Mouse (Mus musculus) R1 (cell line): ENCODE data around the gene Zg16.

ENCODE experiments used
- DNase-seq: peaks from one replicate; pipeline ENCODE4 v3.0.0-alpha.2; 2018; ENCODE audit warnings: low read depth, low spot score

Gene Zg16

DNA sequence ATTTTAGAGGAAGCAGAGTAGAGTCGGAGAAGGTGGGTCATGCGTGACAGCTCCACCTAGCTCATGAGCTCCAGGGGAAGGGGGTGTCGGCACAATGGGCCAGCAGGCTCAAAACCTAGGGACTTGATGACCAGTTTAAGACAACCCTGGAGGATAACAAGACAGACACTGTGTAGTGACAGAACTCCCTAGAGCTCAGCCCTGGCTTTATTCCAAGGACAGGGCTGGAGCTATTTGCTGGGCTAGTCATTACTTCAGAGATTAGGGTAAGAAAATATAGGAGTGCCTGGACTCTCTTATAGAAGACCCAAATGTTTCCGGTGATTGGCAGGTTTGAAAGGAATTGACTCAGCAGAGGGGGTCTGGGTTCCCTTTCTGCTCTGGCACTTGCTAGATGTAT is 13.9 kb downstream of the Zg16 start:
- DNase-seq, result no peak

DNA sequence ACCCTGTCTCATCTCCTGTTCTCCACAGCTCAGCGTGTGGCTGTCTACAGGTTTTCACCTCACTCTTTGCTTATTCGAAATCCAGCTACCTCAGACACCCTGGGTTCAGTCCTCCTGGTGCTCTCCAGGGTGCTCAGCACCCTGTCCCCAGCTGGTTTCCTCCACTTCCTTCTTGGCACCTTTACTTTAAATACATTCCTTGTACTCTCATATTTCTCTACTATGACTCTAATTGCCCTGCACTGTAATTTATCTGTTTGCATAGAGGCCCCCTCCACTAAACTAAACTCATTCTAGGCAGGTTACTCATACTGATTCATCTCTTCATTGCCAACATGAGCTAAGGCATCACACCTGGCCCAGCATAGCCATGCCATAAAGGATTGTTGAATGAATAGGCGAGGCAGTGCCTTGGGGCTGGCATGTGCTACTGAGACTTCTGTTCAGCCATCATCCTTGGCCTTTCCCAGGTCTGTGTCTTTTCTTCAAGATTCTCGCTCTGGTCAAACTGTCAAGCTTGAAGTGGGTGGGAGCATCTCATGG is 16.2 kb downstream of the Zg16 start:
- no peak for DNase-seq

DNA sequence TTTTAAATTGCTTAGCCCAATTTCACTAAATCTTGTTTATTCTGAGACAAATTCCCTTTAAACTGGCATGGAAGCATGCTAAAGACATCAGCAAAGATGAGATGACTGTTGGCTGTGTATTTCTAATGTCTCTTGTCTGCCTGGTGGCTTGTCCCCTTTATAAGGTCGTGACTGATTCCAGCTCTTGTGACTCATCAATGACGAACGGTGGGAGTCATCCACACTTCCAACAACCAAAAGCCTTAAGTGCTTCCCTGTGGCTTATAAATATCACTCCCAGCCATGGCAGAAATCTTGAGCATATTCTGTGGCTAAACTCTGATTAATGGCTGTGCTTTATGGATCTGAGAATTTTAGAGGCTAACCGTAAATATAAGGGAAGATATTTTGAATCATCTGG is 20.8 kb downstream of the Zg16 start:
- DNase-seq, result no peak

DNA sequence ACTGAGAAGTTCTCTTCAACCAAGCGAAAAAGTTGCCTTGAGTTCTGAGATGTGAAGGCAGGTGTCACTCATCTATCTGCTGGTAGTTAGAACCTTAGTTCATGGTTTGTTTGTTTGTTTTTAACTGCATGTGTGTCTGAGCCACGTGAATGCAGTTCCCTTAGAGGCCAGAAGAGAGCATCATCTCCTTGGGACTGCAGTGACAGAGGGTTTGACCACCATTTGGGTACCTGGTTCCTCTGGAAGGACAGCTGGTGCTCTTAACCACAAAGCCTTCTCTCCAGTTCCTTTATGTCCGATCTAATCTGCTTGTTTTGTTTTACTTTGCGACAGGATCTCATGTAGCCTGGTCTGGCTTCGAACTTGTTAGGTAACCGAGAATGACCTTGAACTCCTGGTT is 21.6 kb downstream of the Zg16 start:
- DNase-seq, result peak; percentile 49

DNA sequence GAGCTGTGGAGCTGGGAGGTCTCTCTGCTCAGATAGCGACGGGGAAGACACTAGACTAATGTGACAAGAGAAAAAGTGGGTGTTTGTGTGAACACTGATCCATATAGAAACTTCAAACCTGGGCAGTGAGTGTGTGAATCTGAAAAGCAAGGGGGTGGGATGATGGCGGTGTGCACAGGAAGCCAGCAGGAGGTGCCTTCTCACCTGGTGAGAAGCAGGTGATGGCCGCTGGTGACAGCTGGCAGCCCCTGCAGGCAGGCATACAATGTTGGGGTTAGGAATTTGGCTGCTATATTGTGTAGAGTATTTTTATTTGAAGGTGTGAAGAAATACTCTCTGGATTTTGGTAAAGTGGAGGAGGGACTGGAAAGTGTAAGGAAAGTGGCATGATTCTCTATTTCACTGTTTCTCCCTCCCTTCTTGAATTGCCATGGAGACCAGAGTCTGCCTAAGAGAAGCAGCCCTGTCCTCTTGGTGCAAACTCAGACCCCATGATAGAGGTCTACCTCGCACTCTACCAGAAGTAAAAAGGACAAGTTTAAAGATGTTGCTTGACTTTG is 32.0 kb downstream of the Zg16 start:
- DNase-seq, result no peak

DNA sequence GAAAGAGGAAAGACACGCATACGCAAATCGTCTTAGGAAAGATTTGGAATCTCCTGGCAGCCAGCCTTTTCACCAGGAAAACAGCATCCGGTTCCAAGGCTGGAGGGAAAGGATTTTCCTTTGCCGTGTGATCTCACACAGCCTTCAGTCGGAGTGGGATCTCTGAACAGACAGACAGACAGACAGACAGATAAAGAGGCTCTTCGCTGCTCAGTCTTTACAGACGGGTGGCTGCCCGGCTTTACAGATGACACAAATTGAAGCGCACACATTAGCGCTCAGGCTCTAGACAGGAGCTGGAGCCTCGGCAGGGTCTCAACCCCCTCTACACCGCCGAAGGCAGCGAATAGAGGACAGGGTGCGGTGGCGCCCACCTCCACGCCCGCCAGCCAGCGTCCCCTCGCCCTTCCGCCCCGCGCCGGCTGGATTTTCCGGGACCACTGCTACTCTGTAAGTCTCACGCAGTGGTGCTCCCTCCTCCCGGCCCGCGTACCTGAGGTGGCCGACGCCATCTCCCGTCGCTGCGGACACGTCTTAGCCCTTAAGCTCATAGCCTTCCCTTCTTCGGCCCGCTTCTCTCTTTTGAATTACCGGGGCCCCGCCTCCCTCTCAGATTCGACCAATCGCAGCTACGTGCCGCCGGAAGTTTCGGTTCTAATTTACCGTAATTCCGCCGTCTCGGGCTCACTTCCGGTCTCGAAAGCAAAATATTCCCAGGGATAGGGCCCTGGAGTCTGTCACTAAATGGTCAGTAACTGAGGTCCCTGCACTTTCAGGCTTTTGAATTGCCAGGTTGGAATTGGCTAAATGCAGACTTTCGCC is 45.1 kb downstream of the Zg16 start, which contains the start of gene Kif22:
Kif22 (minus strand) TSS at position 621 of the 822 bp plus-strand sequence.
- DNase-seq, result peak; percentile 91

DNA sequence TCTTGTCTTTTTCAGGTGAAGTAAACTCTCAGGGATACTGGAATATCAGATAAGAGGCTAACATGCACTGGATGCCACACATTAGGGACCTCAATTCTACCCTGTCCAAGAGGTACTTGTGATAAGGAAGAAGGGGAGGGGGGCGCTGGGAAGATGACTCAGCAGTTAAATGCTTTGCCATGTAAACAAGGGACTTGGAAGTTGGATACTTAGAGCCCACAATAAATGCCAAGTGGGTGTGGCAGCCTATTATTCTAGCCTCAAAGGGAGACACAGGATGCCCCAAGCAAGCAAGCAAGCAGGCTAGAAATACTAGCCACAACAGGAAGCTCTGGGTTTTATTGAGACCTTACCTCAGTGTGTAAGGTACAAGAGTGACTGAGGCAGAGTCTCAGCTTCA is 55.9 kb downstream of the Zg16 start:
- DNase-seq, result peak; percentile 78

DNA sequence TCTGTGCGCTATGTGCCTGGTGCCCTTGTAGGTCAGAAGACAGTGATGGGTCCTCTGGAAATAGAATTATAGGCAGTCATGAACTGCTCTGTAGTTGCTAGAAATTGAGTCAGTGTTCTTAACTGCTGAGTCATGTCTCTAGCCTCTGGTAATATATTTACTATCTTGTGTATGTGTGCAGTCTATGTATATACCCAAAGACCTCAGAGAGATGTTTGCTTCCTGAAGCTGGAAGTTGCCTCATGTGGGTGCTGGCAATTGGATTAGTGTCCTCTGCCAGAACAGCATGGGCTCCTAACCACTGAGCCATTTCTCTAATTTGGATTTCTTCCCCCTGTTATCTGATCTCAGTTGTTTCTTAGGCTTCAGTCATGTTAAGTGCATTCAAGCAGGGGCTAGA is 57.0 kb downstream of the Zg16 start:
- no peak for DNase-seq

DNA sequence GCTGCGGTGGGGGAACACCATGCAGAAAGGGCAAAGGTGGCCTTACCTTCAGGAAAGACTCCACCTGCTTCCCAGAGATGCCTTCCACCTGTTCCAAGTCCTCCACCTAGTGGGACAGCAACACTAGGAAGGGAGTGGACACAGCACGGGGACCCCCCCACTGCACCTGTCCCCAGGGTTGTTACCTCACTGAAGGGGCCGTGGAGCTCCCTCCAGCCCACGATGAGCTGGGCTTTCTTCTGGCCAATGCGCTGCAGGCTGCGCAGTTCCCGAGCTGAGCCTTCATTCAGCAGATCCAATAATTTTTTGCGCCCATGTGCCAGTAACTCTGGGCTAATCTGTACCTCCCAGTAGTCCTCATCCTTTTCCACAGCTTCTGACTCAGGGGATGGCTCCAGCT is 59.2 kb downstream of the Zg16 start:
- DNase-seq, result no peak

DNA sequence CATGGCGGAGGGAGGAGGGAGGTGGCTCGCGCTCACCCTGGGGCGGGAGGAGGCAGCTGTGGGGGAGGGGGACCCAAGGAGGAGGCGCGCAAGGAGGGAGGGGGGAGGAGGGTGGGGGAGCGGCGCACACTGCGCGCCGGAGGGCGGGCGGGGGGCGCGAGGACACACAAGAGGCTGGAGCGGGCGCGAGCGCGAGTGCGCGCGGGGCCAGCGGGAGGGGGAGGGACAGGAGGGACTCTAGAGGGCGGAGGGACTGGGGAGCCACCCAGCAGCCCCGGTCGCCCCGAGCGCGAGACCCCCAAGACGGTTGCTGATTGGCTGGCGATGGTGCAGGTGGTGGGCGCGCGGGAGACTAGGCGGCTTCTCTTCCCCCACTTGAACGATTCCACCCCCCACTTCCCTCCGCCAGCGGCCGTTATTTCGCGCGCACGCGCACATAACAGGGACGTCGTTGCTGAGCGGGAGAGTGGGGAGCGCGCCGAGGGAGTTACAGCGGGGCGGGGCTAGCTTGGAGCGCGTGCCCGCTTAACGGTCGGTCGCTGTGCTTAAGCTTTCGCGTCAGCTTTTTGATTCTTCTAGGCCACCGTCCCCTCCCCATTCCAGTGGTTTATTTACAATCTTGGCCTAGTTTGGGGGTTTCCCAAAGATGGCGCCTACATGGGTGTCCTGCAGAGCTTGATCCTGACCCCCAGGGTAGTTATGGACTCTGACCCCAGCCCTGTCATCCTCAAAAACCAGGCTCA is 60.0 kb downstream of the Zg16 start, which contains the start of gene Maz:
Maz (minus strand) TSS at position 54 of the 743 bp plus-strand sequence.
- DNase-seq, result peak; percentile 99

DNA sequence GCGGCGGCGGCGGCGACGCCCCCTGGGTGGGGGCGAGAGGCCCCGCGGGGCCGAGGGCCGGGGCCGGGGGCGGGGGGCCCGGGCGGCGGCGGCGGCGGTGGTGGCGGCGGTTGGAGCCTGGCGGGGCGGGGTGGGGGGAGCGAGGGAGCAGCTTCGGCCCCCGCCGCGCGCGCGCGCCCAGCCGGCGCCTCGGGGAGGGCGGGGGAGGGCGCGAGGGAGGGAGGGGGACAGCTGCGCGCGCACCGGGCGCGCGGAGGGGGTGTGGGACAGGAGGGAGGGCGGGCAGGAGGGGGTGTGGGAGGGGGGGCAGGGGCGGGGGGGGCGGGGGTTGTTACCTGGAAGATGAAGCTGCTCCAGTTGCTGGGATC is 60.5 kb downstream of the Zg16 start:
- DNase-seq, result no peak

DNA sequence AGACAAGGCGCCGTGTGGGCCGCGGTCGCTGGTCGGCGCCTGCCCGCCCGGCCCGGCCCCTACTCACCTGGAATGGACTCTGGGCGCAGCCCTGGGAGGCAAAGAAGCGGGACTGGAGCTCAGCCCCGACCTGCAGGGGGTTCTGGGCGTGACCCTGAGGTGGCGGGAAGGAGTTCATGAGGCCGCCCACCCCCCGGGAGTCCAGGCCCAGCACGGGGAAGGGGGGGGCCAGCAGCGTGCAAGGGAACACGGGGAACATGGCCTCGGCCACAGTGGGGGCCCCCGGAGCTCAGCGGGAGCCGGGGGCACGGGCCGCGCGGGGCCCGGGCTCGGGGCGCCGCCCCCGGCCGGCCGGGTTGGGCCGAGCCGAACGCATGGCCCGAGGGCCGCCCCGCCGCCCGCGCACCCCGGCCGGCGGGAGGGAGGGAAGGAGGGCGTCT is 60.9 kb downstream of the Zg16 start:
- DNase-seq, result peak; percentile 87

DNA sequence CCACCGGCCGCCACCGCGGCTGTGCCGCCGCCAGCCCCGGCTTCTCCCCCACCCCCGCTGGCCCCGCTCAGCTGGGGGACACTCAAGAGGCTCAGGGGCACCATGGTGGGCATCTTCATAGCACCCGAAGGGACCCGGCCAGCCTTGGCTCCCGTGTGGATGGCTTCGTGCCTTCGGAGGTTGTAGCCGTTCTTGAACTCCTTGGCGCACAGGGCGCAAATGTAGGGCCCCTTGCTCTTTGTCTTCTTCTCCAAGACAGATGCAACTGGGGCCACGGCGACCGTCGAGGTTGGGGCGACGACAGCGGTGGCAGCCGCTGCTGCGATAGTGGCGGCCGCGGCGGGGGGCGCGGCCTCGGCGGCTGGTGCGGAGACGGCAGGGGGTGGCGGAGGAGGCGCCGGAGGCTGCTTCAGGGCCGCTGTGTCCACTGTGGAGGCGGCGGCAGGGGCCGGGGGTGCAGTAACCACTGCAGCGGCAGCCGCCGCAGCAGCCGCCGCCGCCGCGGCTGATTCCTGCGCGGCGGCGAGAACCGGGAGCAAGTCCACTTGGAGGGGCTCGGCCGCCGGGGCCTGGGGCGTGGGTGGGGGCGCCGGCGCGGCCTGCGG is 61.5 kb downstream of the Zg16 start:
- DNase-seq, result peak; percentile 53

DNA sequence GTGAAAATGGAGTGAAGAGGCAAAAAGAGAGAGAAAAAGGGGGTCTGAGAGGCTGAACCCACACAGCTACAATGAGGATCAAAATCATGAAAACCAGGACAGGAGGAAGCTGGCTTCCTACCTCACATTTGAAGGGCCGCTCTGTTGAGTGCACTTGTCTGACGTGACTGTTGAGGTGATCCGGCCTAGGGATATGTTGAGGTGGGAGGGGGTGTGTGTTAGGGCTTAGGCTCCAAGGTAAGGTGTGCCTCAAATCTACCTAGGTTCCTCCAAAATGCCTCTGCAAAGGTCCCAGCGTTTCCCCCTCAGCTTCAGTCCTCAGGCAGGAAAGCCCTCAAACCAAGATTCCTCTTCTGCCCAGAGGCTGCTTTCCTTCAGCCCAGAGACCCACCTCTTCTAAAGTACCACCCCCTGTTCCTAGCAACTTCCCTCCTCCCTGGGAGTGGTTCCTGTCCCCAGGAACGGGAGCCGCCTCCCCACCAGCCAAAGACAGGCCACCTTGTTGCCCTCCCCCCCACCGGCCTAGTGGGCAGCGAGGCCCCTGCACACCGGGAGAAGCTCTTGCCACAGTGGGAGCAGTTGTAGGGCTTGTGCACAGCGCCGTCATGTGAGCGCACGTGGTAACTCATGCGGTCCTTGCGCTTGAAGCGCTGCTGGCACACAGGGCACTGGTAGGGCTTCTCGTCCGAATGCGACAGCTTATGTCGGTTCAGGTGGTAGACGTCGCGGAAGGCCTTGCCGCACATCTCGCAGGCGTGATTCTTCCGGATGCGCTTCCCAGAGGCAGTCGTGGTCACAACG is 62.2 kb downstream of the Zg16 start:
- DNase-seq, result peak; percentile 85

DNA sequence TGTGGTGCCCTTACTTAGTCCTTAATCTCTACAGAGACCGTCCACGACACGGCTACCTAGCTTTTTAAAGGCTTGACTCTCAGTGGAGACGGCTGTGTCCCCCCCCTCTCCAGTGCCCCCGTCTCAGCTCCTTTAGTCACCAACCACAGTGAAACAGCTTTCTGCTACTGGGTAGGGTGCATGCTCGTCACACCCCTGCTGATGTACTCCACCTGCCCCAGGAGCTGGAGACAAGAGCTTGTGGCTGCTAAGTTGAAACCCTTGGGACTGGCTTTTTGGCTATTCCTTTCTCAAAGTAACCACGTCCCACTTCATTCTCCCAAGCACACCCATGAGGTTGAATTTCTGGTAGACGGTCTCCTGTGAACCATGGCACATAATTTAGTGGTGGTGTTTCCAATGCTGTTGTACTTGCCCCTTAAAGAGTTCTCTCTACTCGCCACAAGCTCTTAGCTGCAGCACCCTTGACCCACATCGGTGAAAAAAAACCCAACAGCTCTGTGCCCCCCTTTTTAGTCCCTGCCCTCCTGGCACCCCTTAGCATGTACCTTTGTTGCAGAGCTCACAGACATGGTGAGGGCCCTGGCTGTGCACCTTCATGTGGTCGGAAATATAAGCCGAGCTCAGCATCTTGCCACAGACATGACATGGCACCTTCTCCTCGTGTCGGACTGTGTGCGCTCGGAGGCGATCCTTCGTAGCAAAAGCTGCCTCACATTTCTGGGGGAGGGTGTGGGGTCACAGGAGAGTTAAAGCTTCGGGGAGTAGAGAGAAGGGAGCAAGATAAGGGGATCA is 63.0 kb downstream of the Zg16 start:
- no peak for DNase-seq

DNA sequence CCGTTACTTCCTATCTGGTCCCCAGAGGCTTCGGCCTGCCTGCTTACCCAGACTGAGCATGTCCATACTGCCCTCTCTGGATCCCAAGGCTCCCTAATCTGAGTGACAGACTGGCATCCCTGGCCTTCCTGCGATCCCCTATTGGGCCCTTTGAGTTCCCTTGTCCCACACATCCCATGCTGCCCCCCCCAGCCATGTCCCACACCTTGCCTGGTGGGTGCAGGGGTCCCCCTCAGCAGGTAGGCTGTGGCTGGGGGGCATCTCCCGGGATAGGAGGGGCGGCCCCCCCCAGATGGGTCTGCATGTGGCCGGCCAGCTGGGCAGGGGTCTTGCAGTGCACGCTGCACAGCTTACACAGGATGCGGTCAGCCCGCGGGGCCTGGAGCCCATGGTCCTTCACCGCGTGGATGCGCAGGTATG is 63.8 kb downstream of the Zg16 start:
- no peak for DNase-seq

DNA sequence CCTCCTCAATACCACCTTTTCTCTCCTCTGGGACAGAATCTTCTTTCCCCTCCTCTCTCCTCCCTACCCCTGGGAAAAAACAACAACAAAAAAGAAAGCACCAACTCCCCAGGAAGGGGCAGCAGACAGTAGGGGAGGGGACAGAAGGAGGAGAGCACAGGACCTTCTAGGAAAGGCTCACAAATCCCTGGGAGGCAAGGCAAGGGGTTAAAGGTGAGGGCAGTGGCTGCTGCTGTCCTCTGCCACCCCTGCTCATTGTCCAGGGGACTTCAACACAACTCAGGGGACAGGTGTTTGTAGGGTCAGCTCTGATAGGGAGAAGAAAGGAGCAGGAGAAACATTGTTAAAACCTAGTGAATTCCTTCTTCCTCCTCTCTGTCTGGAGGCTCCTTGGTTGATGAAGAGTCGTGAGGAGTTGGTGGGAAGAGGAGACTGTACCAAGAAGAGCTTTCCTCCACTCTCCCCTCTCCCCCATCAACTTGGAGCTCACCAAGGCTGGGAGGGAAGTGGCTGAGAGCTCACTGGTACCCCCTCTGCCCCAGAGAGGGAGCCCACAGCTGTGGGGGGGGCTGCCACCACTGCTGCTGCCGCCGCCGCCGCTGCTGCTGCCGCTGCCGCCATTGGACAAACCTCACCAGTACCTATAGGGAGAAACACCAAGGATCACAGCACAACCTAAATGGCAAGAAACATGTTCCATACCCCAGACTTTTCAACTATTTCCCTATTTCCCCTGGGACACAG is 64.4 kb downstream of the Zg16 start:
- no peak for DNase-seq

DNA sequence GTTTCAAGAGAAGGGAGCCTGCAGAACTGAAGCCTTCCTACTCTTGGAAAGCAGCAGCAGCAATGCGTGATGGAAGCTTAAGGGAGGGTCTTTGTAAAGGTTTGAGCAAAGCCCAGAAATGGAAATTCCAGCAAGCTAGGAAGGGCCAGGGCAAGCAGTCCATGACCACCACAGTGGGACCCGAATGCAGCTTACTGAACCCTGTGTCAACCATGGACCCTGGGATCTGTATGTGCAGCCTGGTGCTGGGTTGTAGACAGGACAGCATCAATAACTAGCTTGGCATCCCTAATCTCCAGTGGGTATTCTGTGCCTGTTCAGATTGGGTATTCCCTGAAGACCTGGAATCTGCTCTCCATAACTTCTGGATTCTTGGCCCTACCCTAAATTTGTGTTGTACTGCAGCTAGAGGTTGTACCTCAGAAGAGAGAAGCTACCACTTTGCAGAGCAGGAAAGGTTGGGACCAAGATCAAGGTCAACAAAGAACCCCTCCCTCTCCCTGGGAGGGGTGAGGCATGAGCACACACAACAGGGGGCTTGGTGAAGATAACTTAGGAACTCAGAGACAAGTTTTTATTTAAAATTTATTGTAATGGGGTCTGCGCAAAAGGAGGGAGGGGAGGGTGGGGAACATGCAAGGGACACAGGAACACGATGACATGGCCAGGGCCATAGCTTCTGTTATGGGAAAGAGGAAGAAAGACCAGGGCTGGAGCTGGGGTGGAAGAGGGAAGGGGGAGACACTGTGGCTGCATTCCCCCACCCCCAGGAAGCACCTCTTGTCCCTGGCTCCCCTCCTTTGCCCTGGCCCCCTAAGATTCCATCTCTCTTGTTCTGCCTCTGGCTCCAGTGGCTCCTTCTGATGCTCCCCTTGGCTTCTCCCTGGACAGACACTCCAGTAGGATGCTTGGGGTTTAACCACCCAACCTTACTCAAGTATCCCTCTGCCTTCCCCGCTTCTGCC is 65.3 kb downstream of the Zg16 start:
- peak; percentile 55 for DNase-seq
